ENCODE assay signal across 12 mouse cellular contexts in genomic region chr11:78708642-78709041, GRCm38 (mm10).
"Had no signal": no experiment of that assay in that cellular context is flagged by ENCODE, and none has a peak within 500 bp of the region (broad histone marks: within the 10 kb centered on the region; RNA-seq: fewer than 3 reads in every experiment).

No protein-coding gene starts in this region.

- H3K27ac ChIP-seq: hindbrain, postnatal 0 days; limb, embryonic 10.5 days; liver, embryonic 15.5 days; midbrain, embryonic 15.5 days; neural tube, embryonic 12.5 days had no signal

- H3K9ac ChIP-seq: liver, embryonic 15.5 days; midbrain, embryonic 15.5 days; neural tube, embryonic 12.5 days had no signal

- H3K4me2 ChIP-seq: liver, embryonic 11.5 days; liver, embryonic 15.5 days; midbrain, embryonic 11.5 days; midbrain, embryonic 15.5 days; neural tube, embryonic 12.5 days had no signal

- H3K36me3 ChIP-seq: limb, embryonic 10.5 days; liver, embryonic 15.5 days; midbrain, embryonic 15.5 days; neural tube, embryonic 12.5 days had no signal

- ATAC-seq: hindbrain, postnatal 0 days; midbrain, embryonic 15.5 days had no signal

- H3K27me3 ChIP-seq: midbrain, embryonic 15.5 days; neural tube, embryonic 12.5 days had no signal

- H3K9me3 ChIP-seq: limb, embryonic 10.5 days; liver, embryonic 15.5 days; midbrain, embryonic 15.5 days; neural tube, embryonic 12.5 days had no signal

- DNase-seq: lung, adult 2 months; lung, postnatal 10 days; lung, postnatal 4 days; spleen, adult 18-20 months; thymus, postnatal 4 days had no signal

- H3K4me1 ChIP-seq: limb, embryonic 10.5 days; liver, embryonic 15.5 days; midbrain, embryonic 15.5 days; neural tube, embryonic 12.5 days had no signal

- H3K4me3 ChIP-seq: limb, embryonic 10.5 days; liver, embryonic 15.5 days; midbrain, embryonic 15.5 days; neural tube, embryonic 12.5 days had no signal
